Mouse (Mus musculus) right cerebral cortex, postnatal 10 days (tissue): ENCODE measurements around the gene Adgre5.

Experiments
- DNase-seq, 2 experiments: peaks; one replicate each; pipeline ENCODE4 v3.0.0; 2021; ENCODE audit warnings: low spot score in 2 of 2

Gene Adgre5

DNA sequence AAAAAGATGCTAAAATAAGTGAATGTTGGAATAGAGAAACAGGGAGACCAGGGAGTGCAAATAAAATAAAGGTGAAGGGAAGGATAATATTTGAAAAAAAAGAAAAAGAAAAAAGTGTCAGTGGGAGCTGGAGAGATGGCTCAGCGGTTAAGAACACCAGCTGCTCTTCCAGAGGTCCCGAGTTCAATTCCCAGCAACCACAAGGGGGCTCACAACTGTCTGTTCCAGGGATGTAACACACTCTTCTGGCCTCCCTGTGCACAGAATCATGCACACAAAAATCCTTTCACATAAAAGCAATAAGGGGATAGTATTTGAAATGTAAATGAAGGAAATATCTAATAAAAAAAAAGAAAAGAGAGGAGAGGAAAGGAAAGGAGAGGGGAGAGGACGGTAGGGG, 13.0 kb upstream of the Adgre5 start:
- DNase-seq, result no peak

DNA sequence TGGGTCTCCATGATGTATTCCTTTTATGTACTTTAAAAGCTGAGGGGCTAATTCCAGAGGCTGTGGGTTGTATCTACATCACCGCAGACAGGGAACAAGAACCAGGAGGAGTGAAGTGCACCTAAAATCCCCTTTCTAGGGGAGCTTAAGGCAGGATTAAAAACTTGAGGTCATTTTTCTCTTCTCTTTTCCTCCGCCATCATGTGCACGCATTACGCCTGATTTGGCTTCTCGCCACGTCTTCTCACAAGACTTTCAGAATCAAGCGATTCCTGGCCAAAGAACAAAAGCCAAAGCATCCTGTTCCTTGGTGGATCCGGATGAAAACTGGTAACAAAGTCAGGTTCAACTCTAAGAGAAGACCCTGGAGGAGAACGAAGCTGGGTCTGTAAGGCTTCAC, 8.1 kb upstream of the Adgre5 start:
- DNase-seq, result no peak

DNA sequence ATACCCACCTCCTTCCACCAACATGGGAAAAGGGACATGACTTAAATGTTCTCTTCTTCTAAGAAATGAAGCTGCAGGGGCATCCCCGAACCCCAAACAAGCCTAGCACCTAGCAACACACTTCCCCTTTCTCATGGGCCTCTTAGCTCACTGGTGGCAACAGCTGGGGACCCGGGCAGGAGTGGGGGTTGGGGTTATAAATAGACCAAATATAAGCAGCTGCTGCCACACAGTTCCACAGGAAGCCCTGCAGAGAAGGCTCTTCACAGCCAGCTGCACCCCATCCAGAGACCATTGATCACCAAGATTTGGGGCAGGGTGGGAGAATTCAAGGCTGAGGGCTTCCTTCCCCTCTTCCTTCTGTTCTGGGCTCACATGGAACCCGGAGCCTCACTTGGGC, 7.6 kb upstream of the Adgre5 start:
- DNase-seq, result peak in 1 of 2 experiments; percentile 46

DNA sequence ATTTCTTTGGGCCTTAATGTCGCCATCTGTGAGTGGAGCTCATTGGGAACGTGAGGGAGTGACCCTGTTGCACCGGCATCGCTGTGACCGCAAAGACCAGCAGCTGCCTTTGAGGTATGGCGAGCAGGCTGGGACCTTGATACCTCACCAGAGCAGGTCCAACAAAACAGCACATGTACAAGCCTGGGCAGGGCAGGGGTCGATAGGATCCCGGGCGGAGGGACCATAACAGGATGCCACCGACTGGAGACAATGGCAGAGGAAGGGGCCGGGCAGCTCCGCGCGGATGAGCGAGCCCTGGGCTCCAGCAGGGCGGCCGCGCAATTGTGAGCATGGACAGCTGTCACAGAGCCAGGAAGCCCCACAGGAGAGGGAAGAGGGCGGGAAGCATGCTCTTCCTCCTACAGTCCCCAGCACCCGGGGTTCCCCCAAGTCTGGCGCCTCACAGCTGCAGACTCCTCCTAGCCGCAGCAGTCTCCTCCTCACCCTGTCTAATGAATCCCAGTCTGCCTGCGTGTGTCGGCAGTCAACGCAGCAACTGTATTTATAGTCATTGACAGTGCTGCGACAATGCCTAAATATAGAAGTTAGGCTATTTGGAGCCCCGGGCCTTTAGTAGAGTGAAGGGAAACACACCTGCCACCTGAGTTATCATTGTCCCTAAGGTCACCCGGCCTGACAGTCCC, 6.7 kb upstream of the Adgre5 start:
- DNase-seq, result peak; percentile 69 to 79

DNA sequence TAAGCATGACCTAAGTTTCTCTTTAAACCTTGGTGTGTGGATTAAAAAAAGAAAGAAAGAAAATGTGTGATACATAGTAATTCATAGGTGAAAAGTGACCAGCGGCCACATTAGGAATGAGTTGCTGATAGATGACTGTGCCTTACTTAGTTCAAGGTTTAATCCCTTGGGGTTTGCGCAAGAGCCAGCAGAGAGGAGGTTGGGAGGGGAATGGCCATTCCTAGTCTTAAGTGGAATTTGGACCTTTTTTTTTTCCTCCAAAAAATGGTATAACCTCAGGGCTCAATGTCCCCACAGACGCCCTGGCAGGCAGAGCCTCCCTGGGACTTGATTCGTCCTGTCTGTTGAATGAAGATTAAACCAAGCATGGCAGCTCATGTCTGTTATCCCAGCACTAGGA, 2.9 kb upstream of the Adgre5 start:
- no peak for DNase-seq

DNA sequence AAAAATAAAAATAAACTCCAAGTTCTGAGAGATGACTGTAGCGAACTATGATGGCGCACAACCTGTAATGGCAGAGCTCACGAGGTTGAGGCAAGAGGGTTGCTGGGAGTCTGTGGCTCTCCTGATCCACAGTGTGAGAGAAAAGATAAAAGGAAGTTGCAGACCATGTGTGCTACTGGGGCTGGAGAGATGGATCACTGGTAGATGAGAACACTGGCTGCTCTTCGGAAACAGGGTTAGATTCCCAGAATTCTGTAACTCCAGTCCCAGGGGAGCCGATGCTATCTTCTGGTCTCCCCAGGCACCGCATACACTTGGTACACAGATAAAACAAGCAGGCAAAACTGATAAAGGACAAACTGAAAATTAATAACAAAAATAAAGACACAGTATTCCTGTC, 1.8 kb upstream of the Adgre5 start:
- DNase-seq, result no peak

DNA sequence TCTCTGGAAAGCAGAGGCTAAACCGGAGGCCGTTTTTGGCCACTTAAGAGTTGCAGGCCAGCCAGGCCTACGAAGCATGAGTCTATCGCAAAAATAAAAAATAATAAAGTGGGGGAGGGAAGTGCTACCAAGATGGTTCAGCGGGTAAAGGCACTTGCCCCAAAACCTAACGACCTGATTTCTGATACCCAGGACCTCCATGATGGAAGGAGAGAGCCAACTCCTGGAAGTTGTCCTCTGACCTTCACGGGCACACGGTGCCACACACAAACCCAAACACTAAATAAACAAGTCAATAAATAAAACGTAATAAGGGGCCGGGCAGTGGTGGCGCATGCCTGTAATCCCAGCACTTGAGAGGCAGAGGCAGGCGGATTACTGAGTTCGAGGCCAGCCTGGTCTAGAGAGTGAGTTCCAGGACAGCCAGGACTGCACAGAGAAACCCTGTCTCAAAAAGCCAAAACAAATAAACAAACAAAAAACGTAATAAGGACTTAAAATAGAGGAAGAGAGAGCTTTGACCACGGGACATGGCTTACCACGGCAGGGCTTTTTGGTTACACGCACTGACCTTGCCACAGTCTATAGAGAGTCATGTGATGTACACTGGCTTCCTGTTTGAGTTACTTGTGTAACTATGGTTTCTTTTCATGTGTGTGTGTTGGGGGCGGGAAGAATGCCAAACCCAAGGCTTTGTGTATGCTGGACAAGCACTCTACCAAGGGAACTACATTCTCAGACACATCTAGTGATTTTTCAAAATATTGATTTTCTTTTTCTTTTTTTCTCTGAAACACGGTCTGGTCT, 926 bp upstream of the Adgre5 start:
- DNase-seq, result no peak

DNA sequence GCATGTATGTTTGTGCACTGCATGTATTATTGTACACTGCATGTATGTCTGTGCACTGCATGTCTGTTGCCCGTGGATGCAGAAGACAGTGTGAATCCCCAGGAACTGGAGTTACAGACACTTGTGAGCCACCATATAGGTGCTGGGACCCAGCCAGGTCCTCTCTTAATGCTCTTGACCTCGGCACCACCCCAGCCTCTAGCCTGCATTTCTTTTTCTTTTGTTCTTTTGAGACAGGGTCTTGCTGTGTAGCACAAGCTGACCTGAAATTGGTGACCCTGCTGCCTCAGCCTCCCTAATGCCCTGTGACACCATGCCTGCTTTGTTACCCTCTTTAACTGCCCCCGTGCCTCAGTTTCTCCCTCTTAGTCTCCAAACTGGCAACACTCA, 545 bp downstream of the Adgre5 start:
- DNase-seq, result no peak

DNA sequence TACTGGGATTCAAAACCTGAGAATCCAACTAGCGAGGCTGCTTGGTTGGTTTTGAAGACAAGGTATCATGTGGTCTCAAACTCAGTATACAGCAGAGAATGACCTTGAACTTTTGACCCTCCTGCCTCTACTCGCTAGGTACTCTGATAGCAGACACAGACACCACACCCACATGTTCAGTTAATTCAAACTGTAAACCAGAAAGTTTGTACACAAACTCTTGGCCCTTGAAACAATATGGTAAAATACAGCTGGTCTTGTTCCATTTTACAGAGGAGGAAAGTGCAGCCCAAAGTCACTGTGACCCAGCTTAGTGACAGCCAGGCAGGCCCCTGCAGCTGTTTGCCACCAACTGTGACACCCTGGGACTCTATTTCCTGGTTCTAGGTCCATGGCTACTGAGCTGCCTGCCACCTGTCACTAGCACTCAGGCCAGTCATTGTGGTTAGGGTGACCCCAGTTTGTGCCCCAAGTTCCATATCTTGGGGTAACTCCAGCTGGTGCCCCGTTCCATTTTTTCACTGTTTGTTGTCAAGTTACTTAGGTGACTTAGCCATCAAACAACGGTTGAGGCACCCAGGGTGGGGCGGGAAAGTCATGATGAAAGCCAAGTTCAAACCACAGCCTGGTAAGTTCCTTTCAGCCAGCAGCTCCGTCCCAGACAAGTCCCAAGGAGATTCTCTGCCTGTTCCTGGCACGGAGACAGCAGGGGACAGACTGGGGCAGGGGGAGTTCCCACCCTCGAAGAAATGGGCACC, 1.2 kb downstream of the Adgre5 start:
- DNase-seq, result no peak

DNA sequence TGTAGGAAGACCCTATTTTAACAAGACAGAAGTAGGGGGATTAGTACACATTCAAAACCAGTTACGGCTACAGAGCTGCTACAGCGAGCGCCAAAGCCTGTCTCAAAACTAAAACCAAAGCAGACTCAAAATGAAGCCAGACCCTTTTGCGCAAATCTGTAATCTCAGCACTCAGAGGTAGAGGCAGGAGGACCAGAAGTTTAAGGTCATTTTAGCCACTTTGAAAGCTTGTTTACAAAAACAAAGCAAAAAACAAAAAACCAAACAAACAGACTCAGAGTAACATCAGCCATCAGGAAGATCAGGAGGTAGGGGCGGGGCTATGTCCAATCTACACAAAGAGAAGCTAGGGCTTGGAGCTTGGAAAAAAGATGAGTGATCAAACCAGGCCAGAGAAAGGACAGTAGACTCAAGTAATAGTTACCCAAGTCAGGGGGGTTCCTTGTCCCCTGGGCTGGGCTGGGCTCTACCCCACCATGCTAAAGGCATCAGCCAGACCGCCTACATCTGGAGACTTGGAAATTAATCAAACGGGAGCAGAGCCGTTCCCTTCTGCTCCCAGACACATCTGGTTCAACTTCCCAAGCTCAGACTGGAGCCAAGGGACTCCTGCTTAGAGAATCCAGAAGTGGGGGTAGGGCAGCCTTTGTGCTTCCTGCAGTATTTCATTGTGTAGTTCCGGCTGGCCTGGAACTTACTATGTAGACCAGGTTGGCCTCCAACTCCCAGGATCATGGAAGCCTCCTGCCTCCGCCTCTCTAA, 2.0 kb downstream of the Adgre5 start:
- no peak for DNase-seq

DNA sequence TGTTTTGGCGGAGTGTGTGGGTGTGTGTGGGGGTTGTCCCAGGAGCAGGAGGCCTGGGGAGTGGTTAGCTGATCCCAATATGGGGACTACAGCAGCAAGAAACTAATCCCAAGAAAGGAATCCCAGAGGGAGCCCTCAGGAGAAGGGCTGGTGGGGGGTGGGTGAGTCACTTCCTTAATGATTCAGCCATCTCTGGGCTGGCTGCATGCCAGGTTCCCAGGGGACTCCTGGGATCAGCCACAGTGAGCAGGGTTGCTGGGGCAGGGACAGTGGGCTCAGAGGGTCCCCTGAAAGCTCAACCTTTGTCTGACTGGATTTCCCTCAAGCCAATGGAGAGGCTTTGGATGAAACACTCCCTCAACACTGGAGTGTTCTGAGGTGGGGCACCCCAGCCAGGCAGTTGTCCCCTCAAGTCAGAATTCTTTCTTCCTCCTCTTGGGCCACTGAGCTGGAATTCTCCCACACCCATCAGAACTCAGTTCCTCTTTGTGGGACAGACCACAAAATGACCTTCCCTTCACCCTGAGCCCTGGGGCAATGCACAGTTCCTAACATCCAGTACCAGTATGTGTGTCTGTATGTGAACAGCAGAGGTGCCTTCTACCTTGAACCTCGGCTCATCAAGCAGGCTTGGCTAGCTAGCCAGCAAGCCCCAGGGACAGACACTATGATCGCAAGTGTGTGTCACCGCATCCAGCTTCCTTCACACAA, 3.1 kb downstream of the Adgre5 start:
- DNase-seq, result no peak

DNA sequence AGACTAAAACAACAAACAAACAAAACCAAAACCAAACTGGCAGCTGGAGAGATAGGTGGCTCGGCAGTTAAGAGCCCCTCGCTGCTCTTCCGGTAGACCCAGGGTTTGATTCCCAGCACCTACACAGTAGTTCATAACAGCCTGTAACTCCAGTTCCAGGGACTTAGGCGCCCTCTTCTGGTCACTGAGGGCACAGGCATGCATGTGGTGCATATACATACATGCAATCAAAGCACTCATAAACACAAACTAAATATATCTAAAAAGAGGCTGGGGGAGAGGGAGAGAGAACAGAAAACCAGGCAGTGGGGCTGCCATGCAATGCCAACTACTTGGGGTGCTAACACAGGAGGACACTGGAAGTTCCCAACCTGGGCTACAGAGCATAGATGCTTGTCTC, 3.8 kb downstream of the Adgre5 start:
- DNase-seq, result no peak

DNA sequence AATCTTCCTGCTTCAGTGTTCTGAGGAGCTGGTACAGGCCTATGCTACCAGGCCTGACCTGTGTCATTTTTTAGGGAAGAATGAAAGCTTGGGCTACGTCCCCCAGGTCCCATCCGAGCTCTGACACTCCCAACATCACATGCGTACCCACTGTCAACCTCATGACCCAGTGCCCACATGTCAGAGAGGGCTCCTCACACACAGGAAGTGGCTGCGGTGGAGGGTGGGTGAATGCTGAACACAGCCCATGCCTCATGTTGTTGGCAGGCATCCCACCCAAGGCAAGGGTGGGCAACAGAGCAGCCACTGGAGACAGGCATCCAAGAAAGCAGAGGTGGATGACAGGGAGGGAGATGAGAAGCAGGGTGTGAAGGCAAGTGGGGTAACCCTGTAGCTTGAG, 4.4 kb downstream of the Adgre5 start:
- no peak for DNase-seq

DNA sequence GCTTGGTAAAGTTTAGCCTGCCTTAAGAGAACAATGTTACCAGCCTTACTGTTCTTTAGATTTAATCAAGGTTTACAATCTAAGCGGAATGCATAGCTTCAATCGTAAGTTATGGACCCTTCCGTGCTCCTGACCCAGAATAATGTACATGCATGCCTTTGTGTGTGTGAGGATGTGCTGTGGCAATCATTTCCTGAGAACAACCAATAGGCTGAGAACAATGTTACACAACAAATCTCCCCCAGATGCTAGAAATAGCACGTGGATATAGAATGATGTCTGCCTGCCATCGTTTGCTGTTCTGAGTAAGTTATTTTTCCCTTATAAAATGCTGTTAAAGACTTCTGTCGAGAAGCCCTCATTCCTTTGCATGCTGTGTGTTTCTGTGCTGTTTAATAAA, 8.2 kb downstream of the Adgre5 start:
- DNase-seq, result no peak

DNA sequence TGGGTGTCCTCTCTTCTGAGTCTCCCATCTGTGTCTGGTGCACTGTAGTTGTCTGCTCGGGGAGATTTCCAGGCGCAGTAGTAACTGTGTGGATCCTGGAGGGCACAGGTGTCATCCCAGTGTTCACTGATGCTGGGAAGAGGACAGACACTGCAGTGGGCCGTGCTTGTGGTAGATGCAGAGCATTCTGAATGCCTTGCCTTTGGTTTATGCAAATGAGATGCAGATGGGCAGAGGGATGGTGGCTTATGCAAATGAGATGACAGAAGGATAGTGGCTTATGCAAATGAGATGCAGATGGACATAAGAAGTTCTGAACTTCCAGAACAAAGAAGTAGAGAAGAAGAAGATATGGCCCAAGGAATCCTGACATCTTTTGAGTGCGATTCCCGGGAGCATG, 9.2 kb downstream of the Adgre5 start:
- DNase-seq, result no peak

DNA sequence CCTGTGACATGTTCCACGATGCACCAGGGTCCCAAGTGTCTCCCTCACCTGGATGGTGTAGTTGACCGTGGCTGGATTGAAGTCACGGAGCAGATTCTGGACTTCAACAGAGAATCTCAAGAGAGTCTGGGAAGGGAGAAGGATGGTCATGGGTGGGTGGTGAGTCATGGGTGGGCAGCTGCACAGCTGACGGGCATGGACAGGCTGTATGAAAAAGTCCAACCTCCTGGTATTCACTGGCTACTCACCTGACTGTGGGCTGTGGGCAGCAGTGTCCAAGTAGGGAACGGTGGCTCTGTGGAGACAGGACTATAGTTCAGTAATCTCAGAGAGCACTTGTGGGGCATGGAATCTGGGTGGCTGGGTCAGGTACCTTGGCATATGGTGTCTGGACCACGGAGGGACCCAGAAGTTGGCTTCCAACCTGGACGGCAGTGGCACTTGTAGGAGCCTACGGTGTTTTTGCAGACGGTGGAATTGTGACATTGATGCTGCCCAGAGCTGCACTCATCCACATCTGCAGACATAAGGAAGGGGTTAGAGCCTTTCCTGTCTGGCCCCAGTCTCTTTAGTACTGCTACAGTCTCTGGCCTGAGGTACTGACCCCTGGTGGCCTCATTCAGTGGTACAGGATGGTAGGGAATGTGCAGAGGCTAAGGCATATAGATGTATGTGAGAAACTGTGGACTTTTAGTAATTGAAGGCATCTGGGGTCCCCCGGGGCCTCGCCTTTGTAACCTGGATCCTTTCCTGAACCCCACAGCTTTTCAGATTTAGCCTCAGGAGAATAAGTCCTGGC, 11.9 kb downstream of the Adgre5 start:
- no peak for DNase-seq

DNA sequence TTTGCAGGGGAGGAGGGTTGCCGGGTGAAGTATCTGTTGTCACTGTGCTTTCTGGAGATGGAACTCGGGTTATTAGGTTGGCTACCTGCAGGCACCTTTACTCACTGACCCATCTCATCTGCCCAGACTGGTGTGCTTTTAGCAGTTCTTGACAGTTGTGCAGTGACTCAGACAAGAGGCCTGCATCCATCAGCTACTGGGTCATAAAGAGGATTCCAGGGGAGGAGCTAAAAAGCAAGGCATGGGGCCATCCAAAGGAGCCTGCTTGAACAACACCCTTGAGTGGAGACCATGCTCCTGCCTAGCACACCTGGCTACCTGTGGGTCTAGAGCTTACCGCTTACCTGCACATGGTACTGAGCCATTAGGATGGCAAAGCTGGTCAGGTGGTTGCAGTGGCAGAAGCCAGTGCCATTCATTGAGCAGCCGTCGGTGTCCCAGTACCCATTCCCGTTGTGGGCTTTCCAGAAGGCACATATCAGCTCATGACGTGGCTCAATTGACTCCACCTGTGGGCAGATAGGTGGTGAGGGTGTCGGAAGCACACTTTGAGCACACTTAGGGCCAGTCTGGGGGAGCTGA, 15.5 kb downstream of the Adgre5 start:
- DNase-seq, result no peak

DNA sequence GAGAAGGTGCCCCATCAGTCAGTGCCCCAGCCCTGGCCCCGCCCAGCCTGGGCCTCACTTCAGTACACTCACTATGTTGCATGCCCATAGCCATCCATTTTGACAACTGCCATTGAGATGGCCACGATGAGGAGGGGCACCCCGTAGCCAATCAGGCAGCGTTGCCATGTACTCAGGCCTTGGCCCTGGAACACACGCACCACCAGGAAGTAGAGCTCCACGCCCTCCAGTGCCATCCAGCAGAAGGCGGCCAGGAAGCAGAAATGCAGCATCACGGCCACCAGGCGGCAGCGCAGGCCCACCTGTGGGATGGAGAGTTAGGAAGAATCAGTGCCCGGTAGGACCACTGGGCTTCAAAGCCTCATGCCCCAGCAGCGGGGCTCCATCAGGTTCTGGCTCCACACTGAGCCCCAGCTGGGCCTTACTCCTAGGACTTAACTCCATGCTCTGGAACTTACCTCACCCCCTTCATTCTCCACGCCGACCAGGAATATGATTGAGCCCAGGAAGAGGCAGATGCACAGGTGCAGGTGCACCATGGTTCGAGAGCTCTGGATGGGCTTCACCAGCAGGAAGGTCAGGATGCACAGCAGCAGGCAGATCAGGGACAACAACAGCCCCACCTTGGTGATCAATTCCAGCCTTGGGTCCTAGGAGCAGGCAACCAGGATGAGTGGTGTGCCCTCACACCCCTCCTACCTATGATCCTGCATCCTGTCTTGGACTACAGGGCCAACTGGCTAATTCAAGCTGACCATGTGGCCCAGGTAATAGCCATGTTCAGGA, 16.2 kb downstream of the Adgre5 start:
- peak; percentile 87 to 89 for DNase-seq

DNA sequence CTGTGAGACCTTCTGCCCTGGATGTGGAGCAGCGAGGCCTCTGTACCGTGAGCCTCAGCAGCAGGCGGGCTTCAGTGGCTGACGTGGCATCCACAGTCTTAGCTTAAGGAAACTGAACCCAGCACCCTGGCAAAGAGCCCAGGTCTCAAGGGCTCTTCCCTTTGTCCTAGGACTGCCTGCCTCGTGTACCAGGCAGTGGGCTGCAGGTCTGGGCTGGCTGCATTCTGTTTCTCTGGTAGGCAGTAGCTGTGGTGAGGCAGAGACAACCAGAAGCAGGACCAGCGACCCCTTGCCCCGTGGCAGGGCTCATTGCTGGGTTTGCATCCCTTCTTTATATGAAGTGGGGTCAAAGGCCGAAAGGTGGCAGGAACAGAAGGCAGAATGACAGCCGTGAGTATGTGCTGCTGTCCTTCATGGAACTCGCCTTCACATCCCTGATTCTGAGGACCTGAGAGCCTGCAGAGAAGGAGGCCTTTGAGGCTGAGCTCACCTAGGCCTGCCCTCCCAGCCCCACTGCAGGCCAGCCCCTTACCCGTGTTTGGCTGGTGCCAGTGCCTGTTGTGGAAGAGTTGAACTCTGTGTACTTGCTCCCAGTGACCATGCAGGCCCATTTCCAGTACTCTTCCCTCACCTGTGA, 17.6 kb downstream of the Adgre5 start:
- no peak for DNase-seq
